Mouse (Mus musculus): ENCODE results near the gene Prkg1.

Prkg1 gene

GRCm38 (mm10) chr19:31764801-31765340, at the start of gene Prkg1:
Gene Prkg1, minus strand, starts transcription at chr19:31765033.
- DNase-seq (ENCODE audit: low read depth, low spot score) = no peak

DNA sequence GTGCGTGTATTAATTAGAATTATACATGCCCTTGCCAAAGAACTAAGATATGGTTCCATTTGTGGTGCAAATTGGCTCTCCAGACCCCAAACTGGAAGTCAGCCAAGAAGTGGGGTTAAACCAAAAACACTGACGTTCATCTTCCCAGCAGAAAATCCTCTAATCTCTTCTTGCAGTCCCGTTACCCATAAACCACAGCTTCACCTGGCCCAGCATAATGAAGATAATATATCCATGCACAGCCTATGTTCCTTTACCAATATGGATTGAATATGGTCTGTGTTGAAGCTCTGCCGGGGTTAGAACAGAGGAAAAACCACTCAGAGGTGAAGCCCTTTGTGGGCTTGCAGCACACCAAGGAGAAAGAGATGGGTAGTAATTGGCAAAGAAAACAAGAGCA, 48.3 kb upstream of the Prkg1 start:
- no peak for DNase-seq (ENCODE audit: low read depth, low spot score)

- DNase-seq (ENCODE audit: low read depth, low spot score) = peak; percentile 9
Observed at GRCm38 (mm10) chr19:31811371-31811770, 46.5 kb upstream of the Prkg1 start.

- DNase-seq (ENCODE audit: low read depth, low spot score) = no peak
Observed at GRCm38 (mm10) chr19:31805391-31805790, 40.6 kb upstream of the Prkg1 start.

DNA sequence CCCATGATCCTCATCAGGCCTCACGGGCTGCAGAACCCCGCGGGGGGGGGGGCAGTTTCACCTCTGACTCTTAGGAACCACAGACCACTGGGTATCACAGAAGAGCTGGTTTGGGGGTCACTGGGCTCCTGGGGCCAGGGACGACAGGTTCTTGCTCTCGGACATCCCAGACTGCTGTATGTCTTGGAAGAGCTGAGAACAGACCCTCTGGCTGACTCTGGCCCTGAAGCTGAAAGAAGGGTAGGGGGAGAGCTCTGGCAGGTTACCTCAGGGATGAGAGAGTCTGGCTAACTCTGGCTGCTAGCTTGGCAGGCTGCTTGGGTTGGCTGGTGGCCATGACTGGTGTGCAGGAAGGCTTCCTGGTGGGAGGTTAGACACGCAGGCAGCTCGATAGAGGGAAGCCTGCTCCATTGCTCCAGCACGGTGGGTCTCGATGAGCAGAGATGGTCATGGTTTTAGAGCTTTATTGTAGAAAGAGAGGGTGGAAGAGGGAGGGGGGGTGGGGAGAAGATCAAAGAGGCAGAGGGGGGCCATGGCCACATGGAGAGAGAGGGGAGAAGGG, 30.7 kb upstream of the Prkg1 start:
- DNase-seq (ENCODE audit: low read depth, low spot score) = no peak

DNA sequence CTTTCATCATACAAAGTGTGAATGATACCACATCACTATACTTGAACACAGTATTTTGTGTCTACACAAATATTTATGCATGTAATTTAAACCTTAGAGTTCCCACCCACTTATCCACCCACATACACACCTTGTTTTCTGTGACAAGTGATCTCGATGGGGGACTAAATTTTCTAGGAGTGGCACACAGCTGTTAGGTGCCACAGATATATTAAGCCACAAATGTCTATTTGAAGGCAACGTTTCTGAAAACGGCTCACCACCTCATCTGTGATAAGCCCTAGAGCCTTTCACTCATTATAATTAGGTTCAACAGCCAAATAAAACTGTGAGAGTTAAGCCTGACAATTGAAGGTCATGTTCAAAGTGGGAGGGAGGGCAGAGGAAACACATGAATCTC, 26.9 kb upstream of the Prkg1 start:
- DNase-seq (ENCODE audit: low read depth, low spot score) = no peak

DNA sequence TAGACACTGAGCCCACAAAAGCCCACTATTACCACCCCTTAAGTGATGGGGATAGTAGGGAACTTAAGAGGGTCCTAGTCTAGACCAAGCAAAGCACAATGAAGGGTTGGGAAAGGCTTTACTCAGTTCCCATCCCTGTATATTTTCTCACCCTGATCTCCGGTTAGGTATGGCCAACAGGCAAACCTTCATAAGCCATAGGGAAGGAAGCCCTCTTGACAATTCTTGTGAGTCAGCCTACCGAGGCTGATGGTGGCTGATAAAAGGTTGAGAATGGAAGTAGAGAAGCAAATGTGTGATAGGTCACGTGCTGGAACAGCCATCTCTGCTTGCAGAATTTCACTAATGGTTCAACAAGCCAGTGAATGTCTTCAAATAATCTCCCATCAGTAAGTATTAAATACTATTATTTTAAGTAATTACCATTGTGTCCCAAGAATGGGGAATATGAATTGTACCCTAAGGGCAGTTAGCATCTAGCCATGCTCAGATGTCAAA, 16.7 kb upstream of the Prkg1 start:
- no peak for DNase-seq (ENCODE audit: low read depth, low spot score)

DNA sequence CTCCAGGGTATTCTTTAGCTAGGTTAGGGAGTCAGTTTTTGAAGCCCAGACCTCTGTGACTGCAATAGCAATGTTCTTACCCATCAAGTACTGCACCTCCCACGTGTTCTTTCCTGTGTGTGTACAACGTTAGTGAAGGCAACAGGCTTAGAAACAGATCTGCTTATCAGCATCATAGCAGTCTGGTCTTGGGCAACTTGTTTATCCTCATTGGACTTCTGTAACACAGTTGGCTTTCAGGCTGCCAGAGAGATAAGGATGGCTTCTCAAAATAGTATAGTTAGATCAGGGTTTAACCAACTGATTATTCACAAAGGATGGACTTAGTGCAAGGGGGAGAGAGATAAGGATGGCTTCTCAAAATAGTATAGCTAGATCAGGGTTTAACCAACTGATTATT, 16.2 kb upstream of the Prkg1 start:
- DNase-seq (ENCODE audit: low read depth, low spot score) = no peak

DNA sequence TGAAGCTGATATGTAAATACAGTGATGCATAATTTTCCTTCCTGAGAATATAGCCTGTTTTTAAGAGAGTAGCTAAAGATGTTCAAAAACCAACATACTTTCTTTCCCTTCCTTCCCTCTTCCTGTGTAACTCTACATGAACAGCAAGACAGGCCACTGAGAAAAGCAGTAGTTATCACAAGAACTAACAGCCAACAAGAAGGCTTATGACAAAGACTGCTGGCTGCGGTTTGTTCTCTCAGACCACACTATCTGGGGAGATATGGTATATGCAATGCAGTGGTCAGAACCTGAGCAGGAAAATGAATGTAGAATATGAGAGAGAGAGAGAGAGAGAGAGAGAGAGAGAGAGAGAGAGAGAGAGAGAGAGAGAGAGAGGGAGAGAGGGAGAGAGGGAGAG, 15.4 kb upstream of the Prkg1 start:
- DNase-seq (ENCODE audit: low read depth, low spot score) = no peak

DNA sequence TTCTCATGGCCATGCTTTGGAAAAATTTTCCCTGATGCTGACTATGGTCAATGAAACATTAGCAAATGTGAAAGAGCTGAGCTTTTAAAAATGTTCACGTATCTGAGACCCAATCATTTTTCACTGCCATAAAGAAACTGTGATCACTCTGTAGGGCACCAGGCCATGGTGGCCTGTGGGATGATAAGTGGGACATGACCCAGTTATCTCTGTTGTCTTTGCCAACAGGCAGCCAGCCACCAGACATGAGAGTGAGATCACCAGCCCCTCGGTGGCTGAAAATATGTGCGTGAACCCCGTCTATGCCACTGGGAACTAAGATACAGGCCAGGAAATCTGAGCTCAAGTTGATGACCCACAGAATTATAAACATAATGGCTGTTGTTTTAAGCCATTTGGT, 14.2 kb upstream of the Prkg1 start:
- no peak for DNase-seq (ENCODE audit: low read depth, low spot score)

- DNase-seq (ENCODE audit: low read depth, low spot score) = no peak
Observed at GRCm38 (mm10) chr19:31767004-31767403, 2.2 kb upstream of the Prkg1 start.

GRCm38 (mm10) chr19:31765451-31765850, 618 bp upstream of the Prkg1 start:
- DNase-seq (ENCODE audit: low read depth, low spot score) = no peak

DNA sequence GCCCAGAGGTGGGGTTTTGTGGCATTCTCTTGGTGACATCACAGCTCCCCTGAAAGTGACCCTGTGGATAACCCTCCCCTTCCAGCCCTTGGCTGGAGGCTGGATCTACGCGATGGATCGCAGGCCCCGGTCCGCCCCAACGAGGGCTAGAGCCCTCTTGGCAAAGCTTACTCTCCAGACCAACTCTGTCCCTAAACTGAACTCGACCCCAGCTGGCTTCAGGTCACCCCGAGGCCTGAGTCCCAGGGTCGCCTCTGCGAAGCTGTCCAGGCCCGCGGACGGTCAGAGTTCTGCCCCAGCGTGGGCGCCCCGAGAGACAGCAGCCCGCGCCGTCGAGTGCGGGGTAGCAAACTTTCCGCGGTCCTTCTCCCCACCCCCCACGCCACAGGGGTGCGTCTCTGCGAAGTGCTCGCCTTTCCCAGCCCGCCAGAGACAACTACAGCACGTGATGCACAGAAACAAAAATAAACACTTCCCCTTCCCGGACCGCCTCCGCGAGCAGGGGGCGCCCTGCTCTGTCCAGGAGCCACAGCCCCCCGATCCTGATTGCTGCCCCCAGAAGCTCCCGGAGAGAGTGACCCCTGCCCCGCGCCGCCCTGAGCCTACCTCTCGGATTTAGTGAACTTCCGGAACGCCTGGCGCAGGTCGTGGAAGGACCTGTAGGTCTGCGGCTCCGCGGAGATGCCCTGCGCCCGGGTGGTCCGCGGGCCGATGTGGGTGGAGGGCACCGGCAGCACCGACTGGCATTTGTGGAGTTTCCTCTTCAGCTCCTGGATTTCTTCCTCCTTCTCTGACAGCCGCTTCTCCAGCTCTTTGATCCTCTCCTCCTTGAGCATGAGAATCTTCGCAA, 657 bp downstream of the Prkg1 start:
- no peak for DNase-seq (ENCODE audit: low read depth, low spot score)

DNA sequence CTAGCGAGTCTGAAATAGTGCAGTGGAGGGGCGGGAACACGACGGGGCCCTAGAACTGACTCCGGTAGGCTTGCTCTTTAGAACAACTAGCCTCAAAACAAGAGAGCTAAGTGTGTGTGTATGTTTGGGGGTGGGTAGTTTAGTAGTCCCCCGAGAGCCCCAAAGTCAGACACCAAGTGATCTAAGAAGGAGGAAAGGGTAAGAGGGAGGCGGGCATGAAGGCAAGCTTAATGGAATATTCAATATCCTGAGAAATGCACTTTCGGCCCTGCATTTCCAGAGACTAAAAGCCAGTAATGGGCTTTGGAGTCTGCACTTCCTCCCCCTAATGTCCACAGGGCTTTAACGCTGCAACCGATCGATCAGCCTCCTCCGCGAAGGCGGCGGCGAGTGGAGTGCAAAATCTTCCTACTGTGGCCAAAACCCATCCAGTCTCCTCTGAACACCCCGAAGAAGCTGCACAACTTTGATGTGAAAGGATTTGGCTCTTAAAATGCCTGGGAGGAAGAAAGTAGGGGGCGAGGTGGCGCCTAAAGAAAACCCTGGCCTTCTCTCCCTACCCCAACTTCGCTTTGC, 1.5 kb downstream of the Prkg1 start:
- DNase-seq (ENCODE audit: low read depth, low spot score) = no peak

DNA sequence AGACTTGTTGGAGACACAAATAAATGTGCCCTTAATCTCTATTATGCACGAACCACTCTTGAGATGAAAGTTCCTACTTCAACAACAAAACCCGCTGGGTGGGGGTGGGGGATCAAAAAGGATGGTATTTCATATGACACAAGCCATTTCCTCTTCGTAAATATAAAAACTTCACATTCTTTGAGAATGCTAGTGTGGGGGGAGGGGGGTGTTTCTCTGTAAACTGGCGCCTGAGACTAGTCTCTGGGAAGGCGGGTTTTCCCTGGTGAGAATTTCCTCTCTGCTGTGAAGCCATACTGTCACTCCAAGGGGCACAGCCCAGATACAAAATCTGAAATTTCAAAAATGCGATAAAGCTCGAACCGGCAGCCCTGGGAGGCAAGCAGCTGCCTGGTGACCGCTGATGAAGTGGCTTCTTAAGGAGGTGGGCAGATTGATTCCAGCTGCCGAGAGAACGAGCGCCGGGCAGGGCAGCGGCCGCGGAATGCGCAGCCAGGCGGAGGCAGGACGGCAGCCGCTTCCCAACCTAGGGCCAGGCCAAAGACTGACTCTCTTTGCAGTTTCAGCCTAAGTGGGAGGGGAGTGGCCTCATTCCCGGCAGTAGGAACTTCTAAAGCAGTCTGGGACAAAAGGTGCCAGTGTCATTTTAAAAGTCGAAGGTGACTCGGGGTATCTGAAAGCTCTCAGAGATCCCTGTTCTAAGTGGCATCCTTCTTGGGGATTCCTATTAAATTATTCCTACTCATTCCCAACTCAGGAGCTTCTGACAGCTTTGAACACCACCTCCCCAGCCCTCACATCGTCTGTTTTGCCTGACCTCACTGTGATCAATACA, 2.2 kb downstream of the Prkg1 start:
- no peak for DNase-seq (ENCODE audit: low read depth, low spot score)

GRCm38 (mm10) chr19:31759855-31760254, 5.0 kb downstream of the Prkg1 start:
- no peak for DNase-seq (ENCODE audit: low read depth, low spot score)

GRCm38 (mm10) chr19:31755929-31756792, 8.7 kb downstream of the Prkg1 start:
- DNase-seq (ENCODE audit: low read depth, low spot score) = no peak

- no peak for DNase-seq (ENCODE audit: low read depth, low spot score)
Observed at GRCm38 (mm10) chr19:31754642-31755287, 10.1 kb downstream of the Prkg1 start.

- DNase-seq (ENCODE audit: low read depth, low spot score) = no peak
Observed at GRCm38 (mm10) chr19:31750976-31751676, 13.7 kb downstream of the Prkg1 start.

DNA sequence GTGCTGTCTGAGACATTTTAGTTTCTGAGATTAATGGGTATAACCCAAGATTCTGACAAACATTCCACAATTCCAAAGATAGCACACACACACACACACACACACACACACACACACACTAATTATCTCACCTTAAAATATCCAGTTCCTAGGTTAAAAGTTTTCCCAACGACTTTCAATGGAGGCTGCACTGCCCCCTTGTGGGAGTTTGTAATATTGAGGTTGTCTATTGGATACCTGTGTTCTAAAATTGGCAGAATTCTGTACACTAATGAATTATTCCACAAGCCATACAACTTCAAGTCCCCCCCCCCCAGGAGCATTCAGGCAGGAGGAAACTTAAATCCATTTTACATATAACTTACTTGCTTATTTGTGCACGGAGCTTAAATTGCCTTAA, 18.2 kb downstream of the Prkg1 start:
- no peak for DNase-seq (ENCODE audit: low read depth, low spot score)

Measured in WW6 (cell line).